Mouse (Mus musculus): ENCODE data around the gene Mtx3. TPM values are rescaled to one million over a fixed set of nuclear protein-coding genes. Genes with fewer than 3 reads are reported as not detected.
"Not testable (repeated sequence)": the region's sequence is repeated elsewhere in the genome, so short reads cannot be mapped to it uniquely, and the experiment has no call there.

Gene Mtx3
- 2.7 and 3.1 TPM in 2 replicates for polyA plus RNA-seq (2016; fragmentation: Nextera tagmentation; extraction: Ambion mirVana)

DNA sequence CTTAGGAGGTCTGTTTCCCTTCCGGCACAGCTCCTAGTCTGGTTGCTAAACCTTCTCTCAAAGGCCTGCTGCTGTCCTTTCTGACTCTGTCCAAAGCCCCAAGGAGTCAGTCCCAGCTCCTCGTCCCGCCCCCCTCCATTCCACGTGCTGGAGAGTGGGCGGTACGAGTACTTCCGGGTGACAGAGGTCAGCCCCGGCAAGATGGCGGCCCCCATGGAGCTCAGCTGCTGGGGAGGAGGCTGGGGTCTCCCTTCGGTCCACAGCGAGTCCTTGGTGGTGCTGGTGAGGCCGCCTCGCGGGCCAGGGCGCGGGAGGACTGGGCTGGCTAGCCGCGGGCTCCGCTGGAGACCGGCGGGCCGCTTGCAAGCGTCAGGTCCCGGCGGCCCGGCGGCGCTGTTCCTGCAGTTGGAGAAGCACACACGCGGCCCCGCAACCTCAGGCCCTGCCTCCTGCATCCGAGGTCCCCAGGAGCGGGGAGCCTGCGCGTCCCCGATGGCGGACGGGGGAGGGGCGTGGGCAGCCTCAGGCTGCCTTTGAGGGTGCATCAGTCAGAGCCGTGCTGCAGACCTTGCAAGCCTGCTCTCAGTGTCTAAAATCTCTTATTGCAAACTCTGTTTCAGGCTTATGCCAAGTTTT is at the start of gene Mtx3:
TSS of gene Mtx3 (plus strand) at position 175 of the 636 bp plus-strand sequence.
- Histone ChIP-seq H3K4me2 (peak within 1 kb of the TSS; percentile 85), H3K9ac (peak within 1 kb of the TSS; percentile 92), H3K27ac (ENCODE audit: poor library complexity, severe bottlenecking) (peak within 1 kb of the TSS; percentile 88), H3K9me3 (replicated peaks) (no peaks in the 10 kb centered on the region), H3K36me3 (peaks cover 28% of the 10 kb centered on the region), H3K4me3 (peak within 1 kb of the TSS; percentile 99), H3K4me1 (replicated peaks) (0 out of 2 replicates have a peak, but pooled peaks cover 5% of the 10 kb centered on the region), H3K27me3 (replicated peaks) (no peaks in the 10 kb centered on the region)
- WGBS = 3% methylated on average over 40 of the region's 40 CpGs
- peak; percentile 93 for ATAC-seq (ENCODE audit: insufficient number of reproducible peaks, low FRiP score)

DNA sequence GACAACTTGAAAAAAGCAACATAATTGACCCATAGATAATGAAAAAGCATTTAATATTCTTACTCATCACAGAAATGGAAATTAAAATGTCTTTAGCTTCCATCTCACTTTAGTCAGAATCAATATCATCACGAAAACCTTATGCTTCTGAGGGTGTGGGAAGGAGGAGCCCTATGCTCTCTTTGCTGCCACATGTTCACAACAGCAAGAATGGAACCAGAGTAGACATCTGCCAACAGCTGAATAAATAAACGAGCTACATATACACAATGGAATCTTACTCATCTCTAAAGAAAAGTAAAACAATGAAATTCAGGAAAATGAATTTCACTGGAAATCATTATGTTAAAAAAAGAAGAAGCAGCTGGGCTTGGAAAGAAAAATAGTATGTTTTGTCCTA is 45.7 kb upstream of the Mtx3 start:
- H3K4me1 ChIP-seq (replicated peaks) = peaks cover 10% of the 10 kb centered on the region; the same call in 1 of the 2 replicates
- no peaks in the 10 kb centered on the region for H3K9me3 ChIP-seq (replicated peaks)
- no peak for ATAC-seq (ENCODE audit: insufficient number of reproducible peaks, low FRiP score)
- H3K4me2 ChIP-seq = no peak overlapping the region
- H3K4me3 ChIP-seq = no peak overlapping the region
- WGBS = 78% methylated on average over 2 of the region's 2 CpGs
- H3K36me3 ChIP-seq = no peaks in the 10 kb centered on the region
- no peak overlapping the region for H3K27ac ChIP-seq (ENCODE audit: poor library complexity, severe bottlenecking)
- no peak overlapping the region for H3K9ac ChIP-seq
- H3K27me3 ChIP-seq (replicated peaks) = peaks cover 8% of the 10 kb centered on the region

GRCm38 (mm10) chr13:92799306-92799925 is 45.1 kb upstream of the Mtx3 start:
- H3K4me3 ChIP-seq = no peak overlapping the region
- no peak for ATAC-seq (ENCODE audit: insufficient number of reproducible peaks, low FRiP score)
- no peak overlapping the region for H3K27ac ChIP-seq (ENCODE audit: poor library complexity, severe bottlenecking)
- H3K27me3 ChIP-seq (replicated peaks) = peaks cover 8% of the 10 kb centered on the region
- 64% methylated on average over 7 of the region's 7 CpGs for WGBS
- H3K36me3 ChIP-seq = no peaks in the 10 kb centered on the region
- H3K4me1 ChIP-seq (replicated peaks) = peaks cover 8% of the 10 kb centered on the region; the same call in 1 of the 2 replicates
- H3K9me3 ChIP-seq (replicated peaks) = no peaks in the 10 kb centered on the region
- H3K4me2 ChIP-seq = no peak overlapping the region
- H3K9ac ChIP-seq = no peak overlapping the region

- H3K27me3 ChIP-seq (replicated peaks) = no peaks in the 10 kb centered on the region
- H3K9ac ChIP-seq = no peak overlapping the region
- no peaks in the 10 kb centered on the region for H3K9me3 ChIP-seq (replicated peaks)
- no peak overlapping the region for H3K4me2 ChIP-seq
- ATAC-seq (ENCODE audit: insufficient number of reproducible peaks, low FRiP score) = no peak
- H3K4me3 ChIP-seq = no peak overlapping the region
- peaks cover 7% of the 10 kb centered on the region; the same call in 1 of the 2 replicates for H3K4me1 ChIP-seq (replicated peaks)
- no peaks in the 10 kb centered on the region for H3K36me3 ChIP-seq
- no peak overlapping the region for H3K27ac ChIP-seq (ENCODE audit: poor library complexity, severe bottlenecking)
Measured at GRCm38 (mm10) chr13:92806785-92807184, 37.8 kb upstream of the Mtx3 start.

DNA sequence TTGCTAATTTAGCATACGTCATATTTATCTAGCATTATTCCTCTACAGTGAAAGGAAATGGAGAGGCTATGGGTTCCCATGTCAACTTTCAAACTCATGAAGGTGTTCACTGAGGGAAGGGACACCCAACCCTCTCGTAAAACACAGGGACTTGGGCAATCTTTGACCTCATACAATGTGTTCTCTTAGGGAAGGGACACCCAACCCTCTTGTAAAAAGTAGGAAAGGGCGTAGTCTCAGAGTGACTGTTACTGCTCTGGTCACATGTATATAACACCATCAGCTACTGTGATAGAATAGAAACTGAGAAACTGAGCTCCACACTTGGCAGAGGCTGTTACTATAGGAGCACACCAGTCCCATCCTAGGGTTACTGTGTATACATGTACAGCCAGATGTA is 36.7 kb upstream of the Mtx3 start:
- Histone ChIP-seq H3K27ac (ENCODE audit: poor library complexity, severe bottlenecking) (no peak overlapping the region), H3K4me1 (replicated peaks) (peaks cover 7% of the 10 kb centered on the region; the same call in 1 of the 2 replicates)
- WGBS = 91% methylated on average over 3 of the region's 3 CpGs

GRCm38 (mm10) chr13:92810592-92810991 is 34.0 kb upstream of the Mtx3 start:
- H3K9me3 ChIP-seq (replicated peaks); H3K27ac ChIP-seq (ENCODE audit: poor library complexity, severe bottlenecking); H3K4me2 ChIP-seq; ATAC-seq (ENCODE audit: insufficient number of reproducible peaks, low FRiP score); H3K9ac ChIP-seq; H3K4me1 ChIP-seq (replicated peaks); H3K4me3 ChIP-seq; H3K36me3 ChIP-seq; H3K27me3 ChIP-seq (replicated peaks): not testable (repeated sequence)
- WGBS = 32% methylated on average over 1 of the region's 1 CpGs

More for the DNA sequence above, 36.7 kb upstream of the Mtx3 start:
- Histone ChIP-seq H3K4me3 (no peak overlapping the region), H3K4me2 (no peak overlapping the region), H3K36me3 (no peaks in the 10 kb centered on the region), H3K9ac (no peak overlapping the region), H3K9me3 (replicated peaks) (no peaks in the 10 kb centered on the region), H3K27me3 (replicated peaks) (no peaks in the 10 kb centered on the region)
- ATAC-seq (ENCODE audit: insufficient number of reproducible peaks, low FRiP score) = no peak

- H3K27ac ChIP-seq (ENCODE audit: poor library complexity, severe bottlenecking) = no peak overlapping the region
- peaks cover 25% of the 10 kb centered on the region for H3K4me1 ChIP-seq (replicated peaks)
- no peaks in the 10 kb centered on the region for H3K36me3 ChIP-seq
- H3K27me3 ChIP-seq (replicated peaks) = no peaks in the 10 kb centered on the region
- 0 out of 2 replicates have a peak overlapping the region, but pooled peaks have one; percentile 1 for H3K9ac ChIP-seq
- no peaks in the 10 kb centered on the region for H3K9me3 ChIP-seq (replicated peaks)
- ATAC-seq (ENCODE audit: insufficient number of reproducible peaks, low FRiP score) = no peak
- WGBS = 55% methylated on average over 5 of the region's 5 CpGs
- H3K4me3 ChIP-seq = no peak overlapping the region
- no peak overlapping the region for H3K4me2 ChIP-seq
Measured at GRCm38 (mm10) chr13:92816329-92816728, 28.2 kb upstream of the Mtx3 start.

- Histone ChIP-seq H3K27ac (ENCODE audit: poor library complexity, severe bottlenecking) (peak overlapping the region; percentile 20; the same call in 1 of the 2 replicates), H3K9me3 (replicated peaks) (no peaks in the 10 kb centered on the region), H3K4me1 (replicated peaks) (peaks cover 25% of the 10 kb centered on the region), H3K9ac (no peak overlapping the region), H3K4me2 (no peak overlapping the region), H3K4me3 (no peak overlapping the region), H3K27me3 (replicated peaks) (no peaks in the 10 kb centered on the region), H3K36me3 (no peaks in the 10 kb centered on the region)
- WGBS = 51% methylated on average over 3 of the region's 3 CpGs
- ATAC-seq (ENCODE audit: insufficient number of reproducible peaks, low FRiP score) = no peak
Measured at GRCm38 (mm10) chr13:92817357-92817756, 27.2 kb upstream of the Mtx3 start.

DNA sequence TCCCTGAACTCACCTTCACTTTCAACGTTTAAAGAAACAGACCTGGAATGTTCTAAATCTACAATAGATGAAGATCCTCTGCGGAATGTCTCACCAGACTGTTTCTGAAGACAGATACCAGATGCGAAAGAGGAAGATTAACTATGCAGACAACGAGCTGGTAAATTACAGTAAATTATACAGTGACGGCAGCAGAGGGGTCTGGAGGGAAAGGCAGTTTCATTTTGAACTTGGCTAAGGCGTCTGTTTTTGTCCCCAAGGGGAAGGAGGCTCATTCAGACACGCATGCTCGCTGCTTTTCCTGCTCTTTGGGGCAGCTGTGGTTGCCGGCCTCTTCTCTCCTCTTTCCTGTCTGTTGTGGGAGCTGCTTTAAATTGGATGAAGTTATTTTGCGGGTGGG is 15.7 kb upstream of the Mtx3 start:
- Histone ChIP-seq H3K9me3 (replicated peaks) (0 out of 2 replicates have a peak, but pooled peaks cover 4% of the 10 kb centered on the region), H3K36me3 (no peaks in the 10 kb centered on the region), H3K4me3 (no peak overlapping the region), H3K4me2 (no peak overlapping the region), H3K27ac (ENCODE audit: poor library complexity, severe bottlenecking) (no peak overlapping the region), H3K9ac (no peak overlapping the region), H3K27me3 (replicated peaks) (no peaks in the 10 kb centered on the region), H3K4me1 (replicated peaks) (no peaks in the 10 kb centered on the region)
- no peak for ATAC-seq (ENCODE audit: insufficient number of reproducible peaks, low FRiP score)
- WGBS = 53% methylated on average over 10 of the region's 10 CpGs

DNA sequence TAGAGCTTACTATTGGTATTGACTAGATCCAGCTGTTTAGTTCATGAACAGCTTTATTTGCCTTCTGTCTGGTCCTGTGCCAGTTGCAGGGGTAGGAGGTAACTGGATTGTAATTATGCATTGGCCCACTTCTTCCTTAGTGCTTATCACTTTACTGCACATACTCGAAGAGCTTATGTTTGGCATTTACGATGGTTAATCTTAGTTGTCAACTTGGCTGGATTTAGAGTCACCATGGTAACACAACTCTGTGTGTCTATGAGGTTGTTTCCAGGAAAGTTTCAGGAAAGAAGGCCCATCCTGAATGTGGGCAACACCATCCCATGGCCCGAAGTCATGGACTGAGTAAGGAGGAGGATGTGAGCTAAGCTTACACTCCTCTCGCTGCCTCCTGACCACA is 11.4 kb upstream of the Mtx3 start:
- no peak overlapping the region for H3K27ac ChIP-seq (ENCODE audit: poor library complexity, severe bottlenecking)
- H3K9me3 ChIP-seq (replicated peaks) = 0 out of 2 replicates have a peak, but pooled peaks cover 4% of the 10 kb centered on the region
- no peak overlapping the region for H3K9ac ChIP-seq
- no peaks in the 10 kb centered on the region for H3K4me1 ChIP-seq (replicated peaks)
- no peaks in the 10 kb centered on the region for H3K36me3 ChIP-seq
- WGBS = 81% methylated on average over 4 of the region's 4 CpGs
- no peaks in the 10 kb centered on the region for H3K27me3 ChIP-seq (replicated peaks)
- H3K4me2 ChIP-seq = no peak overlapping the region
- ATAC-seq (ENCODE audit: insufficient number of reproducible peaks, low FRiP score) = no peak
- no peak overlapping the region for H3K4me3 ChIP-seq

GRCm38 (mm10) chr13:92846438-92846837 is 1.9 kb downstream of the Mtx3 start:
- 0 out of 2 replicates have a peak, but pooled peaks cover 5% of the 10 kb centered on the region for H3K4me1 ChIP-seq (replicated peaks)
- ATAC-seq (ENCODE audit: insufficient number of reproducible peaks, low FRiP score) = no peak

More at GRCm38 (mm10) chr13:92846438-92846837, 1.9 kb downstream of the Mtx3 start:
- H3K27ac ChIP-seq (ENCODE audit: poor library complexity, severe bottlenecking) = no peak overlapping the region
- no peak overlapping the region for H3K4me2 ChIP-seq
- 92% methylated on average over 4 of the region's 4 CpGs for WGBS
- H3K36me3 ChIP-seq = peaks cover 45% of the 10 kb centered on the region
- no peak overlapping the region for H3K9ac ChIP-seq
- no peaks in the 10 kb centered on the region for H3K9me3 ChIP-seq (replicated peaks)
- no peaks in the 10 kb centered on the region for H3K27me3 ChIP-seq (replicated peaks)
- H3K4me3 ChIP-seq = no peak overlapping the region

Data from heart, embryonic 12.5 days (tissue).